In genomic region chr8:117561735-117562361, GRCm38 (mm10) we compare ENCODE assay signal across 9 mouse cellular contexts.
DNase-seq lines count a peak whose midpoint lies in the region; ATAC-seq and TF ChIP-seq lines count a peak whose summit lies in the region.
"Had no signal": no experiment of that assay in that cellular context is flagged by ENCODE, and none has a peak within 500 bp of the region (broad histone marks: within the 10 kb centered on the region; RNA-seq: fewer than 3 reads in every experiment).

No protein-coding gene starts in this region.

- peak overlapping the region; percentile 4; the same call in 1 of the 2 replicates for H3K4me3 ChIP-seq in hindbrain, embryonic 11.5 days (ENCODE audit: low read depth, low read length)
- peak overlapping the region; percentile 16; the same call in 1 of the 2 replicates for H3K4me3 ChIP-seq in limb, embryonic 14.5 days (replicated peaks; ENCODE audit: low read length)
- peak overlapping the region; percentile 49 for H3K4me3 ChIP-seq in small intestine, adult 2 months (ENCODE audit: low read depth, low read length)

- H3K4me1 ChIP-seq in hindbrain, embryonic 11.5 days (replicated peaks; ENCODE audit: control insufficient read depth, insufficient read depth, low read length) = no peaks in the 10 kb centered on the region
- peaks cover 3% of the 10 kb centered on the region; the same call in 1 of the 2 replicates for H3K4me1 ChIP-seq in limb, embryonic 14.5 days (ENCODE audit: control insufficient read depth, insufficient read depth, low read length)
- no peaks in the 10 kb centered on the region; the same call in 1 of the 2 replicates for H3K4me1 ChIP-seq in small intestine, adult 2 months (ENCODE audit: control insufficient read depth, insufficient read depth, insufficient read length, low read length)

- 30% methylated on average over 17 of the region's 17 CpGs for WGBS in hindbrain, embryonic 11.5 days
- 18% methylated on average over 14 of the region's 17 CpGs for WGBS in limb, embryonic 14.5 days
- WGBS in small intestine, adult 2 months = 20% methylated on average over 17 of the region's 17 CpGs

- no peak for TF ChIP-seq POLR2A in limb, embryonic 14.5 days (IDR thresholded peaks at IDR 0.05; ENCODE audit: borderline replicate concordance, extremely low read depth, insufficient read depth, insufficient read length)
- TF ChIP-seq POLR2A in small intestine, adult 2 months (IDR thresholded peaks at IDR 0.05; ENCODE audit: low read depth, low read length) = no peak

- H3K4me2 ChIP-seq in hindbrain, embryonic 11.5 days (replicated peaks; ENCODE audit: low read depth, low read length) = peak overlapping the region; percentile 19; the same call in 1 of the 2 replicates
- H3K4me2 ChIP-seq in limb, embryonic 14.5 days (replicated peaks; ENCODE audit: low read depth, low read length, severe bottlenecking) = peak overlapping the region; percentile 42

- TF ChIP-seq CTCF in small intestine, adult 2 months (IDR thresholded peaks at IDR 0.05; ENCODE audit: extremely low read depth, insufficient read length, insufficient replicate concordance, low read depth, low read length) = no peak

- no peaks in the 10 kb centered on the region for H3K27me3 ChIP-seq in hindbrain, embryonic 11.5 days (ENCODE audit: control insufficient read depth, insufficient read depth, low read length)
- H3K27me3 ChIP-seq in limb, embryonic 14.5 days (ENCODE audit: control insufficient read depth, insufficient read depth, low read length) = no peaks in the 10 kb centered on the region
- H3K27me3 ChIP-seq in small intestine, adult 2 months (ENCODE audit: control insufficient read depth, insufficient read depth, low read length) = no peaks in the 10 kb centered on the region
- H3K27me3 ChIP-seq: CH12.LX had no signal

- no peak for ATAC-seq in hindbrain, embryonic 11.5 days (ENCODE audit: low FRiP score)
- ATAC-seq in limb, embryonic 14.5 days (ENCODE audit: low FRiP score, low read depth) = peak; percentile 26; the same call in 1 of the 2 replicates
- no peak for ATAC-seq in CD4-positive, CD25-positive, alpha-beta regulatory T cell, adult 4 months

- no peak overlapping the region for H3K27ac ChIP-seq in hindbrain, embryonic 11.5 days (ENCODE audit: low read depth, low read length)
- H3K27ac ChIP-seq in limb, embryonic 14.5 days (replicated peaks; ENCODE audit: low read depth, low read length) = no peak overlapping the region
- no peak overlapping the region for H3K27ac ChIP-seq in small intestine, adult 2 months (ENCODE audit: insufficient read depth, low read depth, low read length)

- no peaks in the 10 kb centered on the region for H3K36me3 ChIP-seq in hindbrain, embryonic 11.5 days (ENCODE audit: control insufficient read depth, insufficient read depth, low read length)
- H3K36me3 ChIP-seq in limb, embryonic 14.5 days (ENCODE audit: control insufficient read depth, insufficient read depth, low read length) = no peaks in the 10 kb centered on the region
- H3K36me3 ChIP-seq in small intestine, adult 2 months (ENCODE audit: control insufficient read depth, insufficient read depth, low read length) = peaks cover 3% of the 10 kb centered on the region; the same call in 1 of the 2 replicates

- H3K9ac ChIP-seq in hindbrain, embryonic 11.5 days (ENCODE audit: low read depth, low read length) = no peak overlapping the region
- H3K9ac ChIP-seq in limb, embryonic 14.5 days (ENCODE audit: low read depth, low read length, severe bottlenecking) = peak overlapping the region; percentile 16; the same call in 1 of the 2 replicates

- DNase-seq in kidney, adult 11 months = peak; percentile 7
- no peak for DNase-seq in kidney, adult 18-20 months
- DNase-seq in hindbrain, embryonic 11.5 days (ENCODE audit: low spot score) = peak; percentile 16
- peak; percentile 11 for DNase-seq in limb, embryonic 14.5 days (ENCODE audit: low spot score)
- DNase-seq in spleen, postnatal 10 days (ENCODE audit: low spot score in 2 of 2) = no peak
- no peak for DNase-seq in cerebellum, adult 18-20 months

- H3K9me3 ChIP-seq in hindbrain, embryonic 11.5 days (ENCODE audit: control insufficient read depth, low read length) = no peaks in the 10 kb centered on the region
- H3K9me3 ChIP-seq in limb, embryonic 14.5 days (ENCODE audit: control insufficient read depth, low read length) = no peaks in the 10 kb centered on the region

Comparison
In these comparisons a context has a peak if more than half of its experiments do, and no peak if none do; other contexts are left out.
1. DNase-seq: peak in kidney, adult 11 months (single experiment), hindbrain, embryonic 11.5 days (single experiment) and limb, embryonic 14.5 days (single experiment); none in kidney, adult 18-20 months (single experiment), spleen, postnatal 10 days (0 of 2) and cerebellum, adult 18-20 months (0 of 2).
2. Peak in every context shown above with its lines, with median percentiles within 50 percentile points of each other: H3K4me3 ChIP-seq.